Mouse (Mus musculus) right cerebral cortex, postnatal 10 days (tissue): ENCODE results near the gene Casz1.

Source experiments
- DNase-seq, 2 experiments: peaks; one replicate each; pipeline ENCODE4 v3.0.0; 2021; ENCODE audit warnings: low spot score in 2 of 2

Gene Casz1

GRCm38 (mm10) chr4:148933109-148933508, 128.9 kb downstream of the Casz1 start:
- DNase-seq, result no peak

- peak; percentile 50 to 53 for DNase-seq
Observed at GRCm38 (mm10) chr4:148935211-148935610, 131.0 kb downstream of the Casz1 start.

DNA sequence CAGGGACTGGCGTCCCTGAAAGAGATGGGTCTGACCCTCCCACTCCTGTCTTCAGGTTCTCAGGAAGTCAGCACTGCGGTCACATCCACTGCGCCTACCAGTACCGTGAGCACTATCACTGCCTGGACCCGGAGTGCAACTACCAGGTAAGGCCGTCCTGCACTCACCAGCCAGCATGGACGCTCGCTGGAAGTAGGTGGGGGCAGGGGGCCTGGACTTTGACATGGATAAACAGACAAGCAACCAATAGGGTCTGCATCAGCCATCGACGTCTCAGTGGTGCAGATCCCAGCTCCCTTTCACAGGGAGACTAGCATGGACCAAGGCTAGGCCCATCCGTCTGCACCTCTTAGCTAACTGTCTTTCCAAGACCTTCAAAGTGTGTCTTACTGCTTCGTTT, 131.9 kb downstream of the Casz1 start:
- no peak for DNase-seq

DNA sequence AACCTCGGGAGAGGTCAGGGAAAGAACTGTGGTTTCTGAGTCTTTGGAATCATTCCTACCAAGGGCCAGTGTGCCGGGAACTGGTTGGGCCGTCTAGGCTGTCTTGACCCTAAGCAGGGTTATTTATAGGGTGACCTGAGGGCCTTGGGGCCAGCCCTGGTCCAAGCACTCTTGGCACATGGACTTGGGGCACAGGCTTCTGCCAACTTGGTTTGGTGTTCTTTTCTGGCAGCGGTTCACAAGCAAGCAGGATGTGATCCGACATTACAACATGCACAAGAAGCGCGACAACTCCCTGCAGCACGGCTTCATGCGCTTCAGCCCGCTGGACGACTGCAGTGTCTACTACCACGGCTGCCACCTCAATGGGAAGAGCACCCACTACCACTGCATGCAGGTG, 132.5 kb downstream of the Casz1 start:
- no peak for DNase-seq

DNA sequence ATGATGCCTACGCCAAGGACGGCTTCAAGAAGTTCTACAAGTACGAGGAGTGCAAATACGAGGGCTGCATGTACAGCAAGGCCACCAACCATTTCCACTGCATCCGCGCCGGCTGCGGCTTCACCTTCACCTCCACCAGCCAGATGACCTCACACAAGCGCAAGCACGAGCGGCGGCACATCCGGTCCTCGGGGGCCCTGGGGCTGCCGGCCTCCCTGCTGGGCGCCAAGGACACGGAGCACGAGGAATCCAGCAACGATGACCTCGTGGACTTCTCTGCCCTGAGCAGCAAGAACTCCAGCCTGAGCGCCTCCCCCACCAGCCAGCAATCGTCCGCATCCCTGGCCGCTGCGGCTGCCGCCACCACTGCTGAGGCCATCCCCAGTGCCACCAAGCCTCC, 134.3 kb downstream of the Casz1 start:
- no peak for DNase-seq

GRCm38 (mm10) chr4:148940674-148941211, 136.5 kb downstream of the Casz1 start:
- DNase-seq, result peak; percentile 77 to 79

- DNase-seq, result no peak
Observed at GRCm38 (mm10) chr4:148941321-148941720, 137.1 kb downstream of the Casz1 start.

- DNase-seq, result no peak
Observed at GRCm38 (mm10) chr4:148943099-148943498, 138.9 kb downstream of the Casz1 start.

DNA sequence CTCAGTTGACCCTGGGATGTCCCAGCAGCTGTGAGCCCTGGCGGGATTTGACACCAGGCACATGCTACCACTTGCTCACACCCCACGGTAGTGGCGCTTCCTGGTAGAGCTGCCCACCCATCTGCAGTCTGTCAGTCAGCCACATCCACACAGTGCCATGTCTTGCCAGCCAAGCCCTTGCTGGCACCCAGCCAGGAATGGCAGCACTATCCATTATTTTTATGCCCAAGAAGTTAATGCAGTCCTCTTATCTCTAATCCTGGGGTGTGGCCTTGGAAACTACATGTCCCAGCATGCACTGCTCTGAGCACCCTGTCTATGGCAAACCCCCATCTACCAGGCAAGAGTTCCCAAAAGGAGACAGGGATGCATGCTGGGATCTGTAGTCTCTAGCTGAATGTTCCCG, 141.2 kb downstream of the Casz1 start:
- peak; percentile 65 to 71 for DNase-seq

DNA sequence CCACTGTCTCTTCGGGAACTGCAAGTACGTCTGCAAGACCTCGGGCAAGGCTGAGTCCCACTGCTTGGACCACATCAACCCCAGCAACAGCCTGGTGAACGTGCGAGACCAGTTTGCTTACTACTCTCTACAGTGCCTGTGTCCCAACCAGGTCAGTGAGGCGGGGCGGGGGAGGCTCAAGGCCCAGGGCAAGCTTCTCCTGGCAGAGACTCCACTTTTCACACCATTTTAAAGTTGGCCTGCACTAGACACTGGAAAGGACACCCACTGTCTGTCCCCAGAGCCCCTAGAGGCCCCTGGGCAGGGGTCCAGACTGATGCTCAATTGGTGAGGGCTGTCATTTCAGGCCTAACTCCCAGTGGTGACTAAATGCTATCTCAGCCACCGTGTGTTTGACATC, 141.8 kb downstream of the Casz1 start:
- DNase-seq, result no peak

GRCm38 (mm10) chr4:148947833-148948388, 143.7 kb downstream of the Casz1 start:
- DNase-seq, result no peak

- no peak for DNase-seq
Observed at GRCm38 (mm10) chr4:148950487-148950886, 146.3 kb downstream of the Casz1 start.

DNA sequence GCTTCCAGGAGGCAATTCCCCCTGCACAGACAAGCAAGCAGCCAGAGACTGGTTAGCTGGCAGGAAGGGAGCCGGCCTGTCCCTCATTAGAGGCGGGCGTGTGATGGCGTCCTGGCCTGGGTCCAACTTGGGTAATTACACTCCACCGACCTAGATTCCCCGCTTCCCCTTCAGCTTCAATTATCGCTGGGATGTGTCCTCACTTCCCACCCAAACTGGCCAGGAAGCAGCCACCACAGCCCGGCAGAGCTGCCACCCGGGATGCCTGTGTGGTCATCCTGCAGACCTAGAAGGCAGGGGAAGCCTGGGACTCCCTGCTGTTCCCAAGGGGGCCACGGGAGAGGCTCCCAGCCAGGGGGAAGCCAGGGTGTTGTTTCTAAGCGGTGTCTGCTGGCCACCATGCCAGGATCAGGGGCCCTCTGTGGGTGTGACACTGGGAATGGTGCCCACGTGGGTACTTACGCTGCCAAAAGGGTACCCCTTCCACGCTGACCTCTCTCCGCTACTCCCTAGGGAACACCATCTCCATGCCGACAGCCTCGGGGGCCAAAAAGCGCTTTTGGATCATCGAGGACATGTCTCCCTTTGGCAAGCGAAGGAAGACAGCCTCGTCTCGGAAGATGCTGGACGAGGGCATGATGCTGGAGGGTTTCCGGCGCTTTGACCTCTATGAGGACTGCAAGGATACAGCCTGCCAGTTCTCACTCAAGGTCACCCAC, 146.9 kb downstream of the Casz1 start:
- peak; percentile 88 to 90 for DNase-seq

DNA sequence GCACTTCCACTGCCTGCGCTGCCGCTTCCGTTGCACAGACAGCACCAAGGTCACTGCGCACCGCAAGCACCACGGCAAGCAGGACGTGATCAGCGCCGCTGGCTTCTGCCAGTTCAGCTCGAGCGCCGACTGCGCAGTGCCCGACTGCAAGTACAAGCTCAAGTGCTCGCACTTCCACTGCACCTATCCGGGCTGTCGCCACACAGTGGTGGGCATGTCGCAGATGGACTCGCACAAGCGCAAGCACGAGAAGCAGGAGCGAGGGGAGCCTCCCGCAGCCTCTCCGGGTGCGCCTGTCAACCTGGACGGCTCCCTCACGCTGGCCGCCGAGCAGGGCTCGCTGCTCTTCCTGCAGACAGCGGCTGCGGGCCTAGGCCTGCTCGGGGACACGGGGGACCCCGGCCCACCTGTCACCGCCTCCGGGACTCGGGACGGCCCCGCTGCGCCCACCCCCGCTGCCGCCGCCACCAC, 147.6 kb downstream of the Casz1 start:
- peak; percentile 60 to 64 for DNase-seq

- peak; percentile 75 to 84 for DNase-seq
Observed at GRCm38 (mm10) chr4:148952328-148953222, 148.3 kb downstream of the Casz1 start.

DNA sequence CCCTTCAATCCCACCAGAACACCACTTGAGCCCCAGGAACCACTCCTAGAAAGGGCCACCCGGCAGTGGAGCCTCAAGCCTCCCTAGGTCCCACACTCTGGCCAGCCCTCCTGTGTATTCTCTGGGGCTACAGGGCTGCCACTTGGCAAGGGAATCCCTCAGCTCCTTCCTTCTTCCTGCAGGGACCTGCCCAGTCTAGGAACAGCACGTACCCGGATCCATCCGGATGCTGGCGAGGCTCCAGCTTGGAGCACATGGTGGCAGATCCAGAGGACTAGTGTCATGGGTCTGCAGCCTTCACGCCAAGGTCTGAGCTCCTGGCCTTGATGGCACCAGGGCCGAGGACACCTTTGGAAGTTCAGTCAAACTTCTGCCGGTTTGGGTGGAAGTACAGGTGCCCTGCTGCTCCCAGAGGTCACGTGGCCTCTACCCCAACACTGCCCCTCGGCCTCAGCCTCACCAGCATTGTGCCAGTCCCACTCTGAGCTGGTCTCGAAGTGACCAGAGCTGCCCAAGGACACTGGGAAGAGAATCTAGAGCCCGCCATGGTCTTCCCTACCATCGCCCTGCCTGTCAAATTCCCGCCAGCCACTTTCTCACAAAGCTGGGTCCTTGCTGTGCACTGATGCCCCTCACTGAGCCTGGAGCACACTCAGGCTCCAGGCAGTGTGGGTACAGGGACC, 151.0 kb downstream of the Casz1 start:
- peak in 1 of 2 experiments; percentile 49 for DNase-seq

- no peak for DNase-seq
Observed at GRCm38 (mm10) chr4:148960011-148960410, 155.8 kb downstream of the Casz1 start.

- no peak for DNase-seq
Observed at GRCm38 (mm10) chr4:148961081-148961480, 156.9 kb downstream of the Casz1 start.

GRCm38 (mm10) chr4:148962096-148962495, 157.9 kb downstream of the Casz1 start:
- no peak for DNase-seq

DNA sequence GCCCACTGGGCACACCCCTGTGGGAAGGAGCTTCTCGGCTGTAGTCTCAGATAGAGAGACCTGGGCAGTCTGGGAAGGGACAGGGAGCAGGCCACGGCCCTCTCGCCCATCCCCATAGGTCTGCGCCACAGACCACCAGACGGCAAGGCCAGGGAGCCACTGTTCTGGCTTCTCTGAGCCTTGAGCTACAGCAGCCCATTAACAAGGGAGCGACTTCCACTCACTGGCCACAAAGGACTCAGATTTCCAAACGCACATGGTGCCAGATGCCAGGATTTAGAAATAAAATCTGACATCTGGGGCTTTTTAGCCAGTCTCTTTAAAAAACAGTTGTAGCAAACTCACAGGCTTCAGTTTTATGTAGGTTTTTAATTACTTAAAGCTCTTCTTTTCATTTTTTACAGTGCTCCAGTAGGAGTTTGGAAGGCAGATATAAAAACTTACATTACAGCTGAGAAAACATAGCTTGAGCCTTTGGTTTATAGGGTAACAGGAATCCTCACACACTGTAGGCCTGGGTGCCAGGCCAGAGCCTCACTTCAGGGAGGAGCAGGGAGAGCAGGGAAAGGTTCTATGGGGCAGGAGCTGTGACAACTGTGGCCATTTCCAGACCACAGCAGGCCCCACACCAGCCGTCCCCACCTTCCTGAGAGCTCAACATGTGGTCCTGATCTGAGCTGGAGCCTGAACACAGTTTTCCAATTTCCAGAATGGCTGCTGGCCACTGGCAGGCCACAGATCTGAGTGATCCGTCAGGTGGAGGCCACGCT, 160.5 kb downstream of the Casz1 start:
- no peak for DNase-seq

DNA sequence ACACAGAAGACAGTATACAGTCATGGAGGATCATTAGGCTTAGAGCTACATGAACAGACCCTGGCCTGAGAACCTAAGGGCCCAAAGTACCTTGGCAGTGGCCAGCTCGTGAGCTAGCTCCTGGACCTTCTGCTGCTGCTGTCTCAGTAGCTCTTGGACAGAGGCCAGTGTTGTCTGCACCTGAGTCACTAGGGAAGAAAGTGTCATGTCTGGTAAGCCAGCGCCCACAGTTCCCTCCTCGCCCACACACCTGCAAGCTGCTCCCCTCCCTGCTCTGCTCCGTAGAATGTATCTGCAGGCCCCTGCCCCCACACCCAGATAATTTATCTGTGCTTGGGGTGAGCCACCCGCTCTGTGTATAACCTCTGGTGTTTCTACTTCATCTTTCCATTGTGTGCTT, 161.9 kb downstream of the Casz1 start:
- no peak for DNase-seq
